Comparison of ENCODE assay signal across 17 mouse cellular contexts in the genomic region with DNA sequence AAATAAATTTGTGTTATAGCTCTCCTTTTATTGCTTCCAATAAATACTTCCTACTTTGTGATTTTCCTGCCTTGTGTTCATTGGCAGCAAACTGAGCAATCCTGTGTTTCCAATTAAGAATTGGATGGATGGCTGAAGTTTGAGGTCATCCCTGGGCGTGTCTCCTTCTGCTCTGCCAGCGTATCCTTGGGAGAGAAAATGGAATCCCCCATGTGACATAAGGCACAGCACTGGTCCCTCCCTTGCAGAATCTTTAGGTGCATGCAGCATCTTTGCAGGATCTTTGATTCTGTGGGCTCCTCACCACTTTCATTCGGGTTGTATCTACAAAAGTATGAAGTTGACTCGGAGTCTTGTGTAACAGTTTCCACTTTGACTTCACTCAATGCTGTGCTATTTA. TPM values are rescaled to one million over a fixed set of nuclear protein-coding genes. Genes with fewer than 3 reads are reported as not detected.
DNase-seq lines count a peak whose midpoint lies in the region; ATAC-seq lines count a peak whose summit lies in the region.
"Had no signal": no experiment of that assay in that cellular context is flagged by ENCODE, and none has a peak within 500 bp of the region (broad histone marks: within the 10 kb centered on the region; RNA-seq: fewer than 3 reads in every experiment).

No protein-coding gene starts in this region.

- H3K4me1 ChIP-seq in heart, embryonic 11.5 days (ENCODE audit: control insufficient read depth, insufficient read depth, low read length) = 0 out of 2 replicates have a peak, but pooled peaks cover 3% of the 10 kb centered on the region
- H3K4me1 ChIP-seq: hindbrain, embryonic 12.5 days; limb, embryonic 12.5 days; neural tube, embryonic 13.5 days had no signal

- 0 out of 2 replicates have a peak, but pooled peaks cover 2% of the 10 kb centered on the region for H3K36me3 ChIP-seq in heart, embryonic 11.5 days (ENCODE audit: control insufficient read depth, insufficient read depth, low read length)
- H3K36me3 ChIP-seq: hindbrain, embryonic 12.5 days had no signal

- ATAC-seq in heart, embryonic 11.5 days (replicated peaks; ENCODE audit: insufficient number of reproducible peaks, low FRiP score, low TSS enrichment) = no peak
- ATAC-seq: forebrain, postnatal 0 days had no signal

- H3K4me3 ChIP-seq in heart, embryonic 11.5 days (ENCODE audit: low read depth, low read length) = no peak overlapping the region
- H3K4me3 ChIP-seq: erythroblast, embryonic 14.5 days; hindbrain, embryonic 12.5 days; limb, embryonic 12.5 days; neural tube, embryonic 13.5 days had no signal

- H3K27me3 ChIP-seq in heart, embryonic 11.5 days (ENCODE audit: control insufficient read depth, insufficient read depth, low read length) = no peaks in the 10 kb centered on the region
- H3K27me3 ChIP-seq: hindbrain, embryonic 12.5 days; limb, embryonic 12.5 days; neural tube, embryonic 13.5 days had no signal

- DNase-seq in heart, adult 18-20 months = peak; percentile 68 to 80
- peak; percentile 69 for DNase-seq in 3T3-L1 (ENCODE audit: low read depth, low spot score)
- DNase-seq in gastrocnemius, adult 18-20 months (ENCODE audit: low spot score) = peak; percentile 74
- peak; percentile 68 to 81 for DNase-seq in heart, adult 9 months (ENCODE audit: low spot score in 2 of 2)
- DNase-seq in layer of hippocampus, postnatal 25 days (ENCODE audit: extremely low spot score in 1 of 2, low spot score in 1 of 2) = no peak
- DNase-seq in adrenal gland, postnatal 10 days = no peak
- no peak for DNase-seq in cerebellum, adult 8-10 months
- DNase-seq: cerebellum, adult 11 months; forebrain, postnatal 0 days; kidney, adult 11 months; lung, embryonic 14.5 days; thymus, adult 18-20 months had no signal

- no peak overlapping the region for H3K27ac ChIP-seq in heart, embryonic 11.5 days (ENCODE audit: low read depth, low read length)
- H3K27ac ChIP-seq: hindbrain, embryonic 12.5 days; limb, embryonic 12.5 days; neural tube, embryonic 13.5 days had no signal

- no peak overlapping the region for H3K9ac ChIP-seq in heart, embryonic 11.5 days (ENCODE audit: low read depth, low read length)
- H3K9ac ChIP-seq: forebrain, postnatal 0 days; hindbrain, embryonic 12.5 days; limb, embryonic 12.5 days; lung, embryonic 14.5 days; neural tube, embryonic 13.5 days had no signal

- no peaks in the 10 kb centered on the region for H3K9me3 ChIP-seq in heart, embryonic 11.5 days (replicated peaks; ENCODE audit: control insufficient read depth, low read length)
- H3K9me3 ChIP-seq: hindbrain, embryonic 12.5 days; limb, embryonic 12.5 days; neural tube, embryonic 13.5 days had no signal

- WGBS in heart, embryonic 11.5 days (ENCODE audit: insufficient replicate concordance) = 83% methylated on average over 4 of the region's 4 CpGs

- H3K4me2 ChIP-seq in heart, embryonic 11.5 days = no peak overlapping the region
- H3K4me2 ChIP-seq: hindbrain, embryonic 12.5 days; limb, embryonic 12.5 days; lung, embryonic 14.5 days; neural tube, embryonic 13.5 days had no signal

RNA-seq across cellular contexts. Expression of a gene that starts 53.7 kb away (rescaled TPM):
- total RNA-seq in heart, adult 18-20 months (2021) = under 1 TPM; 0.69 to 0.90 TPM
- polyA plus RNA-seq in heart, embryonic 11.5 days (2014; fragmentation: Nextera tagmentation; extraction: Ambion mirVana) = 17.8 and 18.0 TPM in 2 replicates
- total RNA-seq in gastrocnemius, adult 18-20 months (2021) = under 1 TPM; 0.27 to 0.40 TPM
- 1 to 10 TPM; 8.4 to 9.2 TPM for total RNA-seq in layer of hippocampus, postnatal 25 days (2021)
- total RNA-seq in adrenal gland, postnatal 10 days (2021) = 10 to 100 TPM; 10.4 to 10.5 TPM

Comparison
In these comparisons a context has a peak if more than half of its experiments do, and no peak if none do; other contexts are left out.
1. DNase-seq: peak in heart, adult 18-20 months (2 of 2), 3T3-L1 (single experiment), gastrocnemius, adult 18-20 months (single experiment) and heart, adult 9 months (2 of 2); none in layer of hippocampus, postnatal 25 days (0 of 2), adrenal gland, postnatal 10 days (single experiment) and cerebellum, adult 8-10 months (single experiment).
2. RNA of a gene that starts 53.7 kb away (total RNA-seq): 10.4 to 10.5 TPM in adrenal gland, postnatal 10 days and 8.4 to 9.2 TPM in layer of hippocampus, postnatal 25 days; 0.69 to 0.90 TPM in heart, adult 18-20 months and 0.27 to 0.40 TPM in gastrocnemius, adult 18-20 months; every median in the first group is over 4 times any median in the second.